Mouse (Mus musculus) embryonic facial prominence, embryonic 11.5 days (tissue): ENCODE measurements at regions not wholly inside any gene's neighbourhood (a gene's known extent, or its start where the extent isn't known, plus 50 kb on each side); places are given as distances from the start of the nearest gene placed in this dataset.

Experiments used
- ATAC-seq: fragments of 200-750 bp; cut with Nextera tagmentation; replicated peaks from 2 replicates; pipeline ENCODE4 v1.8.0; 2017; ENCODE audit warnings: low read depth; ENCODE audit not compliant: insufficient number of reproducible peaks, low FRiP score, low TSS enrichment
- DNase-seq: peaks from one replicate; pipeline ENCODE4 v3.0.0-alpha.2; 2015; ENCODE audit warnings: low spot score
- H3K27ac ChIP-seq: fragments of 300-500 bp; sonication (generic); replicated peaks from 2 replicates; pipeline ENCODE4 v1.5.1; 2014; ENCODE audit warnings: mild to moderate bottlenecking, low read depth, low read length, control low read depth
- H3K27me3 ChIP-seq: fragments of 300-500 bp; sonication (generic); 2 replicates; pipeline ENCODE4 v1.6.1; 2014; ENCODE audit warnings: mild to moderate bottlenecking, low read length, moderate library complexity, mixed read lengths; ENCODE audit not compliant: control insufficient read depth, insufficient read depth
- H3K36me3 ChIP-seq: fragments of 300-500 bp; sonication (generic); replicated peaks from 2 replicates; pipeline ENCODE4 v1.6.1; 2014; ENCODE audit warnings: low read depth, mild to moderate bottlenecking, low read length, moderate library complexity, mixed read lengths; ENCODE audit not compliant: control insufficient read depth, insufficient read depth
- H3K4me1 ChIP-seq: fragments of 300-500 bp; sonication (generic); 2 replicates; pipeline ENCODE4 v1.6.1; 2014; ENCODE audit warnings: low read length, mixed read lengths; ENCODE audit not compliant: control insufficient read depth, insufficient read depth
- H3K4me2 ChIP-seq: fragments of 300-500 bp; sonication (generic); 2 replicates; pipeline ENCODE4 v1.6.1; 2014; ENCODE audit warnings: low read depth, mild to moderate bottlenecking, control low read depth, low read length, moderate library complexity
- H3K4me3 ChIP-seq: fragments of 300-500 bp; sonication (generic); 2 replicates; pipeline ENCODE4 v1.5.1; 2014; ENCODE audit warnings: low read depth, low read length, control low read depth
- H3K9ac ChIP-seq: fragments of 300-500 bp; sonication (generic); replicated peaks from 2 replicates; pipeline ENCODE4 v1.6.1; 2014; ENCODE audit warnings: mild to moderate bottlenecking, control low read depth, low read length
- H3K9me3 ChIP-seq: fragments of 300-500 bp; sonication (generic); replicated peaks from 2 replicates; pipeline ENCODE4 v1.6.1; 2016; ENCODE audit warnings: mild to moderate bottlenecking, low read length, inconsistent platforms, mixed read lengths; ENCODE audit not compliant: control insufficient read depth
- WGBS: fragments of 180-500 bp; shearing (Covaris S2); extraction: QIAGEN DNeasy Blood & Tissue Kit; methylation state at CpG from one replicate; pipeline ENCODE4 v1.1.7; 2014; 5-methylcytosine and 5-hydroxymethylcytosine counted together

- Histone ChIP-seq H3K36me3 (no peaks in the 10 kb centered on the region), H3K4me2 (no peak overlapping the region), H3K4me3 (no peak overlapping the region), H3K4me1 (no peaks in the 10 kb centered on the region), H3K27ac (no peak overlapping the region), H3K27me3 (no peaks in the 10 kb centered on the region), H3K9ac (no peak overlapping the region), H3K9me3 (no peaks in the 10 kb centered on the region)
- 85% methylated on average over 2 of the region's 2 CpGs for WGBS
- ATAC-seq (no peak), DNase-seq (no peak)
Observed at GRCm38 (mm10) chr11:56716953-56717352, 294.2 kb upstream of the Gria1 start.

- Histone ChIP-seq H3K4me1 (no peaks in the 10 kb centered on the region), H3K27ac (no peak overlapping the region), H3K27me3 (no peaks in the 10 kb centered on the region), H3K4me2 (no peak overlapping the region), H3K36me3 (no peaks in the 10 kb centered on the region), H3K4me3 (no peak overlapping the region), H3K9me3 (no peaks in the 10 kb centered on the region), H3K9ac (no peak overlapping the region)
- ATAC-seq: no peak
- WGBS: 57% methylated on average over 3 of the region's 3 CpGs
- DNase-seq: no peak
Observed at GRCm38 (mm10) chr11:56725141-56725540, 286.0 kb upstream of the Gria1 start.

GRCm38 (mm10) chr11:56726161-56726560 is 285.0 kb upstream of the Gria1 start:
- Histone ChIP-seq H3K27me3 (no peaks in the 10 kb centered on the region), H3K9ac (no peak overlapping the region), H3K36me3 (no peaks in the 10 kb centered on the region), H3K4me2 (no peak overlapping the region), H3K9me3 (no peaks in the 10 kb centered on the region), H3K4me1 (no peaks in the 10 kb centered on the region), H3K4me3 (no peak overlapping the region), H3K27ac (no peak overlapping the region)
- ATAC-seq (no peak), DNase-seq (no peak)

- no peaks in the 10 kb centered on the region for H3K4me1 ChIP-seq
- H3K4me2 ChIP-seq: no peak overlapping the region
- WGBS: 57% methylated on average over 4 of the region's 4 CpGs
- no peaks in the 10 kb centered on the region for H3K27me3 ChIP-seq
- H3K4me3 ChIP-seq: no peak overlapping the region
- no peak overlapping the region for H3K9ac ChIP-seq
- ATAC-seq: no peak
- no peaks in the 10 kb centered on the region for H3K9me3 ChIP-seq
- no peak overlapping the region for H3K27ac ChIP-seq
- no peaks in the 10 kb centered on the region for H3K36me3 ChIP-seq
- DNase-seq: no peak
Observed at GRCm38 (mm10) chr11:56727556-56727955, 283.6 kb upstream of the Gria1 start.

GRCm38 (mm10) chr11:56728204-56729002 is 282.8 kb upstream of the Gria1 start:
- Histone ChIP-seq H3K27ac (no peak overlapping the region), H3K27me3 (no peaks in the 10 kb centered on the region), H3K4me2 (no peak overlapping the region), H3K4me3 (no peak overlapping the region), H3K9me3 (no peaks in the 10 kb centered on the region), H3K9ac (no peak overlapping the region), H3K36me3 (no peaks in the 10 kb centered on the region), H3K4me1 (no peaks in the 10 kb centered on the region)
- no peak for ATAC-seq
- 69% methylated on average over 6 of the region's 6 CpGs for WGBS
- DNase-seq: no peak

- H3K27me3 ChIP-seq: no peaks in the 10 kb centered on the region
- H3K4me1 ChIP-seq: no peaks in the 10 kb centered on the region
- no peak overlapping the region for H3K4me2 ChIP-seq
- no peaks in the 10 kb centered on the region for H3K36me3 ChIP-seq
- H3K9me3 ChIP-seq: no peaks in the 10 kb centered on the region
- H3K9ac ChIP-seq: no peak overlapping the region
- WGBS: 61% methylated on average over 2 of the region's 2 CpGs
- no peak overlapping the region for H3K4me3 ChIP-seq
- ATAC-seq: no peak
- no peak for DNase-seq
- H3K27ac ChIP-seq: no peak overlapping the region
Observed at GRCm38 (mm10) chr11:56741857-56742256, 269.3 kb upstream of the Gria1 start.

- H3K4me3 ChIP-seq: no peak overlapping the region
Observed at GRCm38 (mm10) chr11:56750032-56750431, 261.2 kb upstream of the Gria1 start.

GRCm38 (mm10) chr11:56750639-56751038 is 260.5 kb upstream of the Gria1 start:
- H3K4me3 ChIP-seq: no peak overlapping the region
- ATAC-seq (no peak), DNase-seq (no peak)
- H3K27me3 ChIP-seq: no peaks in the 10 kb centered on the region
- H3K9ac ChIP-seq: no peak overlapping the region
- H3K9me3 ChIP-seq: no peaks in the 10 kb centered on the region
- H3K4me1 ChIP-seq: no peaks in the 10 kb centered on the region
- no peak overlapping the region for H3K27ac ChIP-seq
- H3K4me2 ChIP-seq: no peak overlapping the region
- H3K36me3 ChIP-seq: no peaks in the 10 kb centered on the region
- whole genome bisulfite sequencing: 46% methylated on average over 8 of the region's 8 CpGs

More at GRCm38 (mm10) chr11:56750032-56750431, 261.2 kb upstream of the Gria1 start:
- no peaks in the 10 kb centered on the region for H3K4me1 ChIP-seq
- WGBS: 33% methylated on average over 5 of the region's 5 CpGs
- no peaks in the 10 kb centered on the region for H3K36me3 ChIP-seq
- H3K4me2 ChIP-seq: no peak overlapping the region
- H3K27me3 ChIP-seq: no peaks in the 10 kb centered on the region
- H3K27ac ChIP-seq: no peak overlapping the region
- 0 out of 2 replicates have a peak, but pooled peaks have one; percentile 39 for ATAC-seq
- H3K9me3 ChIP-seq: no peaks in the 10 kb centered on the region
- no peak overlapping the region for H3K9ac ChIP-seq
- DNase-seq: no peak
